Comparison of ENCODE assay signal across 16 mouse cellular contexts in the genomic region with DNA sequence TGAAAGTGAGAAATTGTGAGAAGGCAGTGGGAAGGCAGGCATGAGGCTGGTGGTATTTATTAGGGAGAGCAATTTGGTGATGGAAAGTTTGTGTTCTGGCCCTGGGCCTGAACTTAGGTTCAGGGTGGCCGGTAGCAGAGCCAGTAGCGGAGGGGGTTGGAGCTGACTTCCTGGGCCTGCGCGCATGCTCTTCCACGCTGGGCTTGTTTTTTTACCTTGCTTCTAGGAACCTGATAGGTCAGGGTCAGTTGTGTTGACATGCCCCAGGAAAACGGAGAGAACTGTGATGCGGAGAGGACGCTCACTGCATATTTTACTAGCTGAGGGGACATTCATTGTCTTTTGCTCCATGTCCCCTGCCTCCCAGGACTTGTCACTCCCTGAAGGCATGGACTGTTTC.
"Had no signal": no experiment of that assay in that cellular context is flagged by ENCODE, and none has a peak within 500 bp of the region (broad histone marks: within the 10 kb centered on the region; RNA-seq: fewer than 3 reads in every experiment).

No protein-coding gene starts in this region.

- H3K27me3 ChIP-seq: hindbrain, embryonic 13.5 days; limb, embryonic 15.5 days; neural tube, embryonic 12.5 days; stomach, embryonic 15.5 days had no signal

- ATAC-seq: hindbrain, postnatal 0 days had no signal

- H3K36me3 ChIP-seq: limb, embryonic 15.5 days; stomach, embryonic 15.5 days had no signal

- H3K9me3 ChIP-seq: hindbrain, embryonic 13.5 days; limb, embryonic 15.5 days; midbrain, embryonic 10.5 days; neural tube, embryonic 12.5 days; stomach, embryonic 15.5 days had no signal

- H3K4me2 ChIP-seq: hindbrain, embryonic 13.5 days; limb, embryonic 15.5 days; lung, embryonic 14.5 days; neural tube, embryonic 12.5 days; stomach, embryonic 15.5 days had no signal

- H3K27ac ChIP-seq: hindbrain, embryonic 13.5 days; hindbrain, postnatal 0 days; limb, embryonic 15.5 days; midbrain, embryonic 10.5 days; neural tube, embryonic 12.5 days; stomach, embryonic 15.5 days had no signal

- DNase-seq: kidney, adult 11 months; left cerebral cortex, postnatal 4 days; lung, embryonic 14.5 days; lung, postnatal 10 days; lung, postnatal 4 days; midbrain, embryonic 14.5 days; spleen, adult 18-20 months; thymus, adult 2 months; thymus, postnatal 25 days had no signal

- H3K4me3 ChIP-seq: hindbrain, embryonic 13.5 days; limb, embryonic 15.5 days; midbrain, embryonic 10.5 days; myocyte; neural tube, embryonic 12.5 days; stomach, embryonic 15.5 days had no signal

- H3K9ac ChIP-seq: hindbrain, embryonic 13.5 days; limb, embryonic 15.5 days; lung, embryonic 14.5 days; neural tube, embryonic 12.5 days; stomach, embryonic 15.5 days had no signal
